Mouse (Mus musculus) liver, postnatal 0 days (tissue): ENCODE data around the gene Neurog1. TPM values are rescaled to one million over a fixed set of nuclear protein-coding genes. Genes with fewer than 3 reads are reported as not detected.

ENCODE experiments used
- ATAC-seq: fragments of 200-750 bp; cut with Nextera tagmentation; 2 replicates; pipeline ENCODE4 v1.8.0; 2017; ENCODE audit warnings: mild to moderate bottlenecking, moderate library complexity
- DNase-seq: peaks from one replicate; pipeline ENCODE4 v3.0.0-alpha.2; 2016
- H3K27ac ChIP-seq: fragments of 300-500 bp; sonication (generic); 2 replicates; pipeline ENCODE4 v1.5.1; 2014; ENCODE audit warnings: antibody characterized with exemption, moderate library complexity, mild to moderate bottlenecking, low read depth
- H3K27me3 ChIP-seq: fragments of 300-500 bp; sonication (generic); 2 replicates; pipeline ENCODE4 v1.6.1; 2014; ENCODE audit warnings: low read length, control low read depth, mixed read lengths; ENCODE audit not compliant: insufficient read depth
- H3K36me3 ChIP-seq: fragments of 300-500 bp; sonication (generic); replicated peaks from 2 replicates; pipeline ENCODE4 v1.6.1; 2014; ENCODE audit warnings: mild to moderate bottlenecking, control low read depth, low read length, moderate library complexity, mixed read lengths; ENCODE audit not compliant: insufficient read depth
- H3K4me1 ChIP-seq: fragments of 300-500 bp; sonication (generic); 2 replicates; pipeline ENCODE4 v1.6.1; 2014; ENCODE audit warnings: antibody characterized with exemption, mild to moderate bottlenecking, control low read depth; ENCODE audit not compliant: insufficient read depth
- H3K4me2 ChIP-seq: fragments of 300-500 bp; sonication (generic); 2 replicates; pipeline ENCODE4 v1.6.1; 2014; ENCODE audit warnings: low read depth, mild to moderate bottlenecking, low read length, moderate library complexity, mixed read lengths
- H3K4me3 ChIP-seq: fragments of 300-500 bp; sonication (generic); 2 replicates; pipeline ENCODE4 v1.5.1; 2014; ENCODE audit warnings: low read depth, low read length
- H3K9ac ChIP-seq: fragments of 300-500 bp; sonication (generic); replicated peaks from 2 replicates; pipeline ENCODE4 v1.6.1; 2014; ENCODE audit warnings: mild to moderate bottlenecking, moderate library complexity
- H3K9me3 ChIP-seq: fragments of 300-500 bp; sonication (generic); 2 replicates; pipeline ENCODE4 v1.6.1; 2016; ENCODE audit warnings: mild to moderate bottlenecking, control low read depth, low read length, mixed read lengths
- CTCF ChIP-seq: sonication (generic); IDR thresholded peaks from 2 replicates; pipeline ENCODE4 v1.5.1; 2016; ENCODE audit warnings: antibody characterized with exemption, low read depth
- EP300 ChIP-seq: IDR thresholded peaks from 2 replicates; pipeline ENCODE4 v1.6.1; 2016; ENCODE audit warnings: antibody characterized with exemption, low read depth, mild to moderate bottlenecking
- WGBS: fragments of 180-500 bp; shearing (Covaris S2); extraction: QIAGEN DNeasy Blood & Tissue Kit; methylation state at CpG from one replicate; pipeline ENCODE4 v1.1.7; 2014; ENCODE audit not compliant: insufficient replicate concordance; 5-methylcytosine and 5-hydroxymethylcytosine counted together
- polyA plus RNA-seq: library from polyadenylated mRNA; unstranded; fragments of >200 nt; fragmentation: Nextera tagmentation; extraction: Ambion mirVana; gene quantifications from 2 replicates; pipeline ENCODE4 v1.2.1, GENCODE M21; 2015

The Neurog1 gene
- polyA plus RNA-seq, 1 experiment from 2014 or later = not detected

DNA sequence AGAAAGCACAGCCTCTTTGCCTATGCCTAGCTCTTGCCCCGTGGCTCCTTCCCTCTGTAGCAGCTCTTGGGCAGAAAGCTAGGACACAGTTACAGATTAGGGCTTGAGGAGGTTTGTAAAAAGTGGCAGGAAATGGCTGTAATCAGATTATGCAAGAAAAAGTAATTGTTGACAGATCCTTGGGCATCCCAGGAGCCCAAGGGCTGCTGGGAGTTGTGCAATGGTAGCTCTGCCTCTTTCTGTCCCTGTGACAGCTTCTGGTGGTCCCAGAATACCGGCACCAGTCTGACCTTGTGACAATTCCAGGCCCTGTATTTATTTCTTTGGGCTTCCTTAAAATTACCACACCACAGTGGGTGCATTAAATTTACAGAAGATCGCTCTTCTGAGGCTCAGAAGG, 1.4 kb upstream of the Neurog1 start:
- Histone ChIP-seq H3K4me1 (no peaks in the 10 kb centered on the region), H3K4me2 (no peak overlapping the region), H3K4me3 (no peak overlapping the region), H3K27ac (no peak overlapping the region), H3K9me3 (no peaks in the 10 kb centered on the region), H3K36me3 (no peaks in the 10 kb centered on the region), H3K27me3 (peaks cover 98% of the 10 kb centered on the region), H3K9ac (no peak overlapping the region)
- no peak for TF ChIP-seq CTCF
- no peak for TF ChIP-seq EP300
- DNase-seq = no peak
- ATAC-seq = no peak
- 13% methylated on average over 3 of the region's 3 CpGs for WGBS

DNA sequence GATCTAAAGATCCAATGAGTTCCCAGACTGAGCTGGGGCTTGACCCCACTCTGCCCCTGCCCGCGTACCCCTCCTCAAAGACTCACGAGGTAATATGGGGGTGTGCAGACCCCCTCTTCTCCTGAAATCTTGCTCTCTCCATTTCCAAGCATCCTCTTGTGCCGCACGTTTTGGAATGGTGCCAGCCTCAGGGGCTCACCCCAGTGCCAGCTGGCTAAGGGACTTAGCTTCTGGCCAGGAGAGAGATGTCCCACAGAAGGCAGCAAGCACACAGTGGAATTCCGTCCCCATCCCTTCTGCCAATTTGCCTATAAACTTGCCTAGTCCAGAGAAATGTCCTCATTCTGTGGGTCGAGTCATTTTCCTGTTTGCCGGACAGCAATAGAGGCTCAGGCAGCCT, 820 bp upstream of the Neurog1 start:
- no peak overlapping the region for H3K4me3 ChIP-seq
- H3K36me3 ChIP-seq = no peaks in the 10 kb centered on the region
- H3K9ac ChIP-seq = no peak overlapping the region
- no peaks in the 10 kb centered on the region for H3K9me3 ChIP-seq
- DNase-seq (no peak), ATAC-seq (no peak)
- H3K27ac ChIP-seq = no peak overlapping the region
- H3K4me2 ChIP-seq = no peak overlapping the region
- 11% methylated on average over 8 of the region's 8 CpGs for WGBS
- H3K27me3 ChIP-seq = peaks cover 100% of the 10 kb centered on the region
- TF ChIP-seq CTCF (no peak), EP300 (no peak)
- H3K4me1 ChIP-seq = no peaks in the 10 kb centered on the region

GRCm38 (mm10) chr13:56251176-56251923, 613 bp downstream of the Neurog1 start:
- Histone ChIP-seq H3K27ac (no peak overlapping the region), H3K27me3 (peaks cover 90% of the 10 kb centered on the region), H3K36me3 (no peaks in the 10 kb centered on the region), H3K4me3 (no peak overlapping the region), H3K4me1 (no peaks in the 10 kb centered on the region), H3K9me3 (no peaks in the 10 kb centered on the region), H3K9ac (no peak overlapping the region), H3K4me2 (no peak overlapping the region)
- DNase-seq (no peak), ATAC-seq (no peak)
- 2% methylated on average over 52 of the region's 59 CpGs for WGBS
- no peak for TF ChIP-seq CTCF
- TF ChIP-seq EP300 = no peak

- WGBS = 4% methylated on average over 12 of the region's 14 CpGs
- TF ChIP-seq EP300 (no peak), CTCF (no peak)
- no peak overlapping the region for H3K9ac ChIP-seq
- no peak overlapping the region for H3K4me2 ChIP-seq
- H3K9me3 ChIP-seq = no peaks in the 10 kb centered on the region
- H3K27me3 ChIP-seq = peaks cover 83% of the 10 kb centered on the region
- H3K4me1 ChIP-seq = no peaks in the 10 kb centered on the region
- H3K4me3 ChIP-seq = no peak overlapping the region
- no peak for DNase-seq
- no peak for ATAC-seq
- H3K36me3 ChIP-seq = no peaks in the 10 kb centered on the region
- H3K27ac ChIP-seq = no peak overlapping the region
These were observed 1.3 kb downstream of the Neurog1 start for GRCm38 (mm10) chr13:56250551-56251161.

- WGBS = 1% methylated on average over 13 of the region's 13 CpGs
- peaks cover 74% of the 10 kb centered on the region for H3K27me3 ChIP-seq
- H3K4me1 ChIP-seq = no peaks in the 10 kb centered on the region
- DNase-seq (no peak), ATAC-seq (no peak)
- H3K27ac ChIP-seq = no peak overlapping the region
- H3K36me3 ChIP-seq = no peaks in the 10 kb centered on the region
- H3K4me2 ChIP-seq = no peak overlapping the region
- H3K9me3 ChIP-seq = no peaks in the 10 kb centered on the region
- no peak for TF ChIP-seq EP300
- no peak for TF ChIP-seq CTCF
- H3K4me3 ChIP-seq = no peak overlapping the region
- H3K9ac ChIP-seq = no peak overlapping the region
These were observed 2.2 kb downstream of the Neurog1 start for GRCm38 (mm10) chr13:56249593-56250341.

DNA sequence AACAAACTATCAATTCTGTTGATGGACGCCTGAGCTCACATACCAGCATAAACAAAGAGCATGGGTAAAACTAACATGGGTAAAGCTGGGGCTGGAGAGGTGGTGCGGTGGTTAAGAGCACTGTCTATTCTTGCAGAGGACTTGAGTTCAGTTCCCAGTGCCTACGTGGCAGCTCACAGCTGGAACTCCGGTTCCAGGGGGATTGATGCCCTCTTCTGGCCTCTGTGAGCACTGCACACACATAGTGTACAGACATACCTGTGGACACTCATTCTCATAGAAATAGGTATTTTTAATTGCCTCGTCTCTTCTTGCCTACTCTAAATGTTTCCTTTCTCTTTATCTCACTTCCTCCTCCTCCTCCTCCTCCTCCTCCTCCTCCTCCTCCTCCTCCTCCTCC, 8.9 kb downstream of the Neurog1 start:
- DNase-seq (no peak), ATAC-seq (no peak)
- no peak overlapping the region for H3K4me3 ChIP-seq
- no peaks in the 10 kb centered on the region for H3K36me3 ChIP-seq
- TF ChIP-seq EP300 = no peak
- TF ChIP-seq CTCF = no peak
- no peak overlapping the region for H3K27ac ChIP-seq
- H3K9me3 ChIP-seq = no peaks in the 10 kb centered on the region; the same call in 1 of the 2 replicates
- peaks cover 8% of the 10 kb centered on the region; the same call in 1 of the 2 replicates for H3K27me3 ChIP-seq
- no peaks in the 10 kb centered on the region for H3K4me1 ChIP-seq
- H3K4me2 ChIP-seq = no peak overlapping the region
- WGBS = 67% methylated on average over 5 of the region's 5 CpGs
- no peak overlapping the region for H3K9ac ChIP-seq
